Mouse (Mus musculus) hindbrain, postnatal 0 days (tissue): Measurements from ENCODE around the gene Tmem39b. TPM values are rescaled to one million over a fixed set of nuclear protein-coding genes. Genes with fewer than 3 reads are reported as not detected.

ENCODE experiments used
- ATAC-seq: fragments of 200-750 bp; cut with Nextera tagmentation; 2 replicates; pipeline ENCODE4 v1.8.0; 2017; ENCODE audit warnings: mild to moderate bottlenecking, moderate TSS enrichment, moderate library complexity
- DNase-seq: peaks from one replicate; pipeline ENCODE4 v3.0.0-alpha.2; 2015; ENCODE audit warnings: low spot score
- H3K27ac ChIP-seq: fragments of 300-500 bp; sonication (generic); 2 replicates; pipeline ENCODE4 v1.5.1; 2014; ENCODE audit warnings: mild to moderate bottlenecking
- H3K27me3 ChIP-seq: fragments of 300-500 bp; sonication (generic); 2 replicates; pipeline ENCODE4 v1.6.1; 2014; ENCODE audit warnings: low read length, mixed read lengths; ENCODE audit not compliant: insufficient read depth
- H3K36me3 ChIP-seq: fragments of 300-500 bp; sonication (generic); 2 replicates; pipeline ENCODE4 v1.6.1; 2014; ENCODE audit warnings: low read length, mixed read lengths; ENCODE audit not compliant: insufficient read depth
- H3K4me1 ChIP-seq: fragments of 300-500 bp; sonication (generic); 2 replicates; pipeline ENCODE4 v1.6.1; 2014; ENCODE audit warnings: antibody characterized with exemption, low read length, mixed read lengths; ENCODE audit not compliant: insufficient read depth
- H3K4me2 ChIP-seq: fragments of 300-500 bp; sonication (generic); 2 replicates; pipeline ENCODE4 v1.6.1; 2014; ENCODE audit warnings: low read depth, mild to moderate bottlenecking, low read length, moderate library complexity, mixed read lengths
- H3K4me3 ChIP-seq: fragments of 300-500 bp; sonication (generic); 2 replicates; pipeline ENCODE4 v1.5.1; 2014; ENCODE audit warnings: low read length
- H3K9ac ChIP-seq: fragments of 300-500 bp; sonication (generic); replicated peaks from 2 replicates; pipeline ENCODE4 v1.6.1; 2014; ENCODE audit warnings: mild to moderate bottlenecking, low read length, moderate library complexity, mixed read lengths
- H3K9me3 ChIP-seq: fragments of 300-500 bp; sonication (generic); 2 replicates; pipeline ENCODE4 v1.6.1; 2016; ENCODE audit warnings: low read length, mixed read lengths
- CTCF ChIP-seq: IDR thresholded peaks from 2 replicates; pipeline ENCODE4 v1.5.1; 2016; ENCODE audit warnings: antibody characterized with exemption, control low read depth, low read depth
- WGBS: fragments of 180-500 bp; shearing (Covaris S2); extraction: QIAGEN DNeasy Blood & Tissue Kit; methylation state at CpG from one replicate; pipeline ENCODE4 v1.1.7; 2014; 5-methylcytosine and 5-hydroxymethylcytosine counted together
- polyA plus RNA-seq: library from polyadenylated mRNA; unstranded; fragments of >200 nt; fragmentation: Nextera tagmentation; extraction: Ambion mirVana; gene quantifications from 2 replicates; pipeline ENCODE4 v1.2.1, GENCODE M21; 2015
- total RNA-seq: library from RNA; depleted of rRNA; stranded (reverse); fragments of >200 nt; gene quantifications from 2 replicates; pipeline ENCODE4 v1.2.3, GENCODE M21; 2014

Tmem39b gene
- total and polyA plus RNA-seq, 2 experiments from 2014 or later = 12.1 to 25.2 TPM

- H3K4me3 ChIP-seq = peak overlapping the region; percentile 63
- H3K27me3 ChIP-seq = no peaks in the 10 kb centered on the region
- peaks cover 14% of the 10 kb centered on the region; the same call in 1 of the 2 replicates for H3K36me3 ChIP-seq
- peaks cover 3% of the 10 kb centered on the region for H3K4me1 ChIP-seq
- DNase-seq = peak; percentile 71
- peak; percentile 81 for TF ChIP-seq CTCF
- H3K9ac ChIP-seq = peak overlapping the region; percentile 89
- no peaks in the 10 kb centered on the region for H3K9me3 ChIP-seq
- WGBS = 7% methylated on average over 12 of the region's 12 CpGs
- peak overlapping the region; percentile 94 for H3K27ac ChIP-seq
- H3K4me2 ChIP-seq = peak overlapping the region; percentile 85
- 0 out of 2 replicates have a peak, but pooled peaks have one; percentile 46 for ATAC-seq
Measured at GRCm38 (mm10) chr4:129671491-129672082, 25.1 kb downstream of the Tmem39b start.

DNA sequence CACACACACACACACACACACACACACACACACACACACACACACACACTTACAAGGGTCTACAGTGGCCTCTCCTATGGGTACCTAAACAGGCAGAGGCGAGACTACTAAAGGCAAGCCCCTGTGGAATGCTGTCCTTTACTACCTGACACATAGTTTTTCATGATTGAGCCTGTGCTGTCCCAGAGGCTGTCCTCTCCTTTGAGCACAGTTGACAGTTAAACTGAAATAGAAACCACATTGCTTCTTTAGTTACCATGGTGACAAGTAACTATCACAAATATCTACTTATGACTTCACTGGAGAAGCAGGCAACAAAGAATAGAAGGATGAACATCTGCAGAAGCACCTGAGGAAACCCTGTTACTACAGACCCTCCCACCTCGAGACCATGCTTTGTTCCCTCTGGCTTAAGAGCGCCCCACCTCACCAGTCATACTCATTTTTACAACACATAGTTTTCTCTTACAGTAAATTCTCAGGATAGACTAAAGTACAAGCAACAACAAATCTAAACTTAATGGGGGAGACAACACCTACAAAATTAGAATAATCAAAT lies 34.3 kb downstream of the Tmem39b start:
- H3K27me3 ChIP-seq = no peaks in the 10 kb centered on the region
- no peaks in the 10 kb centered on the region for H3K4me1 ChIP-seq
- no peak for TF ChIP-seq CTCF
- H3K4me2 ChIP-seq = no peak overlapping the region
- H3K9me3 ChIP-seq = no peaks in the 10 kb centered on the region
- DNase-seq = no peak
- no peak overlapping the region for H3K9ac ChIP-seq
- H3K36me3 ChIP-seq = peaks cover 37% of the 10 kb centered on the region
- ATAC-seq = no peak
- no peak overlapping the region for H3K4me3 ChIP-seq
- H3K27ac ChIP-seq = no peak overlapping the region
- WGBS = 82% methylated on average over 3 of the region's 3 CpGs

- no peak overlapping the region for H3K27ac ChIP-seq
- ATAC-seq (no peak), DNase-seq (no peak)
- no peak overlapping the region for H3K4me2 ChIP-seq
- WGBS = 83% methylated on average over 3 of the region's 3 CpGs
- no peak for TF ChIP-seq CTCF
- no peaks in the 10 kb centered on the region for H3K27me3 ChIP-seq
- H3K4me1 ChIP-seq = no peaks in the 10 kb centered on the region
- H3K4me3 ChIP-seq = no peak overlapping the region
- peaks cover 41% of the 10 kb centered on the region for H3K36me3 ChIP-seq
- H3K9me3 ChIP-seq = no peaks in the 10 kb centered on the region
- H3K9ac ChIP-seq = no peak overlapping the region
Measured at GRCm38 (mm10) chr4:129661584-129661983, 35.1 kb downstream of the Tmem39b start.

DNA sequence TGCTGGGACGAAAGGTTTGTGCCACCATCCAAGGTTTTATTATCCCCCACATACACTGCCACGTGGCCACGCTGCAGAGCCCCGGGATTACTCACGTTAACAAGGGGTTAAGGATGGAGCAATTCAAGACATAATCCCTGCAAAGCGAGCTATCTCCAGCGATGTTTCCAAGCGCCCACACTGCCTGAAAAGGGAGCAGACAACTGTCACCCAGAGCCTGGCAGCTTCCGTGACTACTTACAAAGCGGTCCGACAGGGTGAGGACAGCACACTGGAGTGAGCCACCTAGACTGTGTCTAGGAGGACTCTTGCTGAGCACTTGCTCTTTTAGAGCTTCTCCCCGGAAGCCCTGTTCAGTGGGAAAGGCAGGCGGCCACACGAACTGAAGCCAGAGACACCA lies 41.9 kb downstream of the Tmem39b start:
- Histone ChIP-seq H3K36me3 (peaks cover 87% of the 10 kb centered on the region), H3K27me3 (no peaks in the 10 kb centered on the region)
- WGBS = 92% methylated on average over 14 of the region's 14 CpGs

DNA sequence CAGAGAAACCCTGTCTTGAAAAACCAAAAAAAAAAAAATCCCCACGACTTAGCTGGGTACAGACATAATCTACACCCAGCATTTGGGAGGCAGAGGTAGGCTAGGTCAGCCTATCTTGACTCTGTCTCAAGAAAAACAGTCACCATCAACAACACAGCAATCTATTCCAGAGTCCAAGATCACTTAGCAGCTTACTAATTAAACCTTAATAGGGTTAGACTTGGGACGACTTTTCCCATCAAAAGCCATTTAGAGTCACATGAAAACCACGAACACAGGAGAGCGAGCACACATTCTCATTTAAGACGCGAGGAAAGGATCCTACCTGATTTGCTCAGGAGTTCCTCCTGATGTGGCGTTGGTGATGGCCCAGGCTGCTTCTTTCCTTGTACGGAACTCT lies 46.3 kb downstream of the Tmem39b start:
- ATAC-seq (no peak), DNase-seq (no peak)
- TF ChIP-seq CTCF = no peak
- Histone ChIP-seq H3K9ac (no peak overlapping the region), H3K4me3 (no peak overlapping the region), H3K9me3 (no peaks in the 10 kb centered on the region), H3K4me2 (no peak overlapping the region), H3K36me3 (peaks cover 86% of the 10 kb centered on the region), H3K4me1 (no peaks in the 10 kb centered on the region), H3K27ac (no peak overlapping the region), H3K27me3 (no peaks in the 10 kb centered on the region)
- 93% methylated on average over 8 of the region's 8 CpGs for WGBS

More for the DNA sequence above, 41.9 kb downstream of the Tmem39b start:
- no peaks in the 10 kb centered on the region for H3K4me1 ChIP-seq
- no peak for DNase-seq
- ATAC-seq = no peak
- TF ChIP-seq CTCF = no peak
- H3K27ac ChIP-seq = no peak overlapping the region
- no peak overlapping the region for H3K9ac ChIP-seq
- no peak overlapping the region for H3K4me2 ChIP-seq
- H3K4me3 ChIP-seq = no peak overlapping the region
- H3K9me3 ChIP-seq = no peaks in the 10 kb centered on the region

DNA sequence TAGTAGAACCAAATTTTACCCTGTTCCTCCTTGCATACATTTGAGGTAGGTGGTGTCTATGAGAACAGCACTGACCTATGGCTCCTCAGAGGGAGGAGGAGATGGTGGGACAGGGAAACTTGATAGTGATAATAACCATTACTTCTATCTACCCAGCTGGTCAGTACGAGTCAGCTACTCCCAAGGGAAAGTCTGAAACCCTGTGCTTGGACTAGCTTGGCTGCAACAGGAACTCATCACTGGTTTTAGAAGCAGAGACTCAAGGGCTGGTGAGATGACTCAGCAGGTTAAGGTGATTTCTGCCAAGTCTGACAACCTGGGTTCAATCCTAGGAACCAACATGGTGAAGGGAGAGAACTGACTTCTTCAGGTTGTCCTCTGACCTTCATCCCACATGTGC lies 48.0 kb downstream of the Tmem39b start:
- Histone ChIP-seq H3K9me3 (no peaks in the 10 kb centered on the region), H3K4me2 (no peak overlapping the region), H3K4me1 (no peaks in the 10 kb centered on the region), H3K27me3 (no peaks in the 10 kb centered on the region), H3K27ac (no peak overlapping the region), H3K4me3 (no peak overlapping the region), H3K9ac (no peak overlapping the region), H3K36me3 (peaks cover 77% of the 10 kb centered on the region)
- DNase-seq = no peak
- 83% methylated on average over 1 of the region's 1 CpGs for WGBS
- ATAC-seq = no peak
- no peak for TF ChIP-seq CTCF

DNA sequence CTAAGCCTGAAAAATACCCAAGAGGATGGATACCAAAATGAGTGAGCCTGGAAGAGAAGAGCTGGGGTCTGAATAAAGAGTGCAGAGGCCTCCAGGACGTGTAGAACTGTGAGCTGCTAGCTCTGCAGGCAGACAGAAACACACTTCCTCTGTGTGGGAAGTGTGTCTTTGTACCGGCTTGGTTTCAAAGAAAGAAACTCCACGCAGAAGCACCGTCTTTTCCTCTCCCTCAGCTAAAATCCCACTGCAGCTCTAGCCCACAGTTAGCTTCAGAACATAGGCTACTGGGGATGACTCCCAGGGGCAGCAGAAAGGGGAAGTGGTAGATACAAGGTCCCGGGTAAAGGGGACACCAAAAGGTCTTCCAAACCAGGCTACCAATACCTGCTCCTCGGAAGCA lies 51.4 kb downstream of the Tmem39b start:
- H3K27me3 ChIP-seq = no peaks in the 10 kb centered on the region
- DNase-seq = no peak
- no peak overlapping the region for H3K4me3 ChIP-seq
- no peaks in the 10 kb centered on the region for H3K4me1 ChIP-seq
- no peak for TF ChIP-seq CTCF
- H3K4me2 ChIP-seq = no peak overlapping the region
- 92% methylated on average over 6 of the region's 6 CpGs for WGBS
- no peak overlapping the region for H3K9ac ChIP-seq
- ATAC-seq = no peak
- H3K9me3 ChIP-seq = no peaks in the 10 kb centered on the region
- peaks cover 50% of the 10 kb centered on the region for H3K36me3 ChIP-seq
- H3K27ac ChIP-seq = no peak overlapping the region
